Mouse (Mus musculus): Measurements from ENCODE around the gene Mslnl. TPM values are rescaled to one million over a fixed set of nuclear protein-coding genes. Genes with fewer than 3 reads are reported as not detected.
A peak's percentile ranks its signal among the peaks of the same experiment; 100 is the strongest.

Mslnl gene
- polyA plus RNA-seq, 1 experiment from 2014 or later, result not detected

GRCm38 (mm10) chr17:25715627-25716026, 20.2 kb upstream of the Mslnl start:
- H3K27ac ChIP-seq (replicated peaks in 1 of 2; ENCODE audit: control insufficient read depth in 1 of 2, insufficient read depth in 1 of 2, low read depth in 2 of 2, low read length in 2 of 2), result no peak overlapping the region
- WGBS, result 34% methylated on average over 3 of the region's 3 CpGs
- H3K4me3 ChIP-seq (ENCODE audit: control insufficient read depth in 1 of 2, insufficient read depth in 1 of 2, low read depth in 1 of 2, low read length in 2 of 2), result no peak overlapping the region
- peaks cover 13% of the 10 kb centered on the region for H3K36me3 ChIP-seq (ENCODE audit: control insufficient read depth, insufficient read depth, low read length)
- no peak overlapping the region for H3K9ac ChIP-seq (ENCODE audit: low read length)
- H3K9me3 ChIP-seq (ENCODE audit: control insufficient read depth, low read length), result no peaks in the 10 kb centered on the region
- ATAC-seq (ENCODE audit: insufficient number of reproducible peaks, insufficient read depth, low FRiP score, low read depth), result no peak
- peaks cover 21% of the 10 kb centered on the region for H3K27me3 ChIP-seq (ENCODE audit: control insufficient read depth, insufficient read depth, low read length)
- H3K4me2 ChIP-seq (ENCODE audit: low read length), result no peak overlapping the region
- H3K4me1 ChIP-seq (ENCODE audit: control insufficient read depth in 2 of 2, insufficient read depth in 2 of 2, low read length in 2 of 2), result peaks cover 4 to 8% of the 10 kb centered on the region in 2 experiments; a peak in 1 of 4 replicates

- peaks cover 18% of the 10 kb centered on the region for H3K36me3 ChIP-seq (ENCODE audit: control insufficient read depth, insufficient read depth, low read length)
- no peaks in the 10 kb centered on the region for H3K9me3 ChIP-seq (ENCODE audit: control insufficient read depth, low read length)
- H3K4me2 ChIP-seq (ENCODE audit: low read length), result no peak overlapping the region
- 4% methylated on average over 6 of the region's 6 CpGs for WGBS
- H3K4me1 ChIP-seq (ENCODE audit: control insufficient read depth in 2 of 2, insufficient read depth in 2 of 2, low read length in 2 of 2), result peaks cover 4 to 8% of the 10 kb centered on the region in 2 experiments; a peak in 1 of 4 replicates
- H3K4me3 ChIP-seq (ENCODE audit: control insufficient read depth in 1 of 2, insufficient read depth in 1 of 2, low read depth in 1 of 2, low read length in 2 of 2), result no peak overlapping the region
- no peak overlapping the region for H3K27ac ChIP-seq (replicated peaks in 1 of 2; ENCODE audit: control insufficient read depth in 1 of 2, insufficient read depth in 1 of 2, low read depth in 2 of 2, low read length in 2 of 2)
- ATAC-seq (ENCODE audit: insufficient number of reproducible peaks, insufficient read depth, low FRiP score, low read depth), result no peak
- H3K27me3 ChIP-seq (ENCODE audit: control insufficient read depth, insufficient read depth, low read length), result peaks cover 21% of the 10 kb centered on the region
- H3K9ac ChIP-seq (ENCODE audit: low read length), result no peak overlapping the region
Measured at GRCm38 (mm10) chr17:25716130-25716529, 19.7 kb upstream of the Mslnl start.

DNA sequence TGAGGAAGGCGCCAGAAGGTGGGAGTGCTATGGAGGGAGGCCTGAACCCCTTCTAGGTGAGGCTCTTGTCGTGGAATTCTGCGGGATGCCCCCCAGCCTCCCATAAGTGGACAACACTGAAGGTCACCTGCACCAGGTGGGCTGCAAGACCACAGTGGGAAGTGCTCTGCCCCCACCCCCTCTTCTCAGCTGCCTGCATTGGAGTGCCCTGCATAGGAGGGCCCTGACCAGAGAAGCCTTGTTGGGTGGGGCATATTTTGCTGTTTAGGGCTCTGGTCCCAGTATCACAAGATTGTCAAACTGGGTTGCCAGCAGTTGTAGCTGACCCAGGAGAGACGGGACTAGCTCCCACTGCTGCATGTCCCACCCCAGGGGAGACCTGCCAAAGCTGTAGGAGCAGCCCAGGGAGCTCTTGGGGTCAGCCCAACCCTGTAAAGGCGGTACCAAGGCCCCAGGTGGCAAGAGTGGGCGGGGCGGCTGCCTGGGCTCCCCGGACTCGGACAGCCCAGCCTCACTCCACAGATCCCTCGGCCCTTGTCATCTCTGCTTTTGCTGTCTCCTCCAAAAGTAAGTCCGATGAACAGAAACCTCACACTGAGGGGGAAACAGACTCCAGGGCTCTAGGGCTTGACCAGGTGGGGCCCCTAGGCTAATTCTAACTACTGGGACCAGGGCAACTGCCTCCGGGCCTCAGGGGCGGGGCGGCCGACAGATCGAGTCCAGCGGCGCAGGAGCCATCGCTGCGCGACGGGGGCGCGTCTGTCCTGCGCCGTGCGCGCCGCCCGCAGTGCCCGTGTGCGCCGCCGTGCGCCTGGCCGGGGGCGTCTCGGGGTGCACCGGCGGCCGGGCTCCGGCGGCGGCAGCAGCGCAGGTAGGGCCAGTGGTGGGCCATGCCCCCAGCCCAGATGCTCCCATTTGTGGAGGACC, 18.9 kb upstream of the Mslnl start, which contains the start of gene Gng13:
Gene Gng13, plus strand, starts transcription at position 461 of the 927 bp plus-strand sequence.
- under 1% methylated on average over 45 of the region's 45 CpGs for WGBS
- Histone ChIP-seq H3K27ac (replicated peaks in 1 of 2; ENCODE audit: control insufficient read depth in 1 of 2, insufficient read depth in 1 of 2, low read depth in 2 of 2, low read length in 2 of 2) (no peak within 1 kb of the TSS), H3K9me3 (ENCODE audit: control insufficient read depth, low read length) (no peaks in the 10 kb centered on the region)

DNA sequence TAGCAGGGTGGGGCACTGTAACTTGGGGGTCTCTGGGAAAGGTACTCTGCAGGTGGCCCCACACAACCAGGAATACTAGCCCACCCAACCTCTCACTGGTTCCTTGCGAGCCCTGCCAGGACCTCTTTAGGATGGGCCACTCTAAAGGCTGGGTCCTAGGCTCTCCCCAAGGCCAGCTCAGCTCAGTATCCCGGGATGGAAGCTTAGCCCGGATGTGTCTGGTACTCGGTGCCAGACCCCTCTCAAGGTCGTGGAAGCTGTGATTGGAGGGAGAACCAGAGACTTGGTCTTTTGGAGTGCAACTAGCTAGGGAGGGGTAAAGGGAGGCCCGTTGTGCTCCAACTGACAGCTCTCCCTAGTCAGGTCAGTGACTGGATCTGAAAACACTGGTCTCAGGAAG, 18.2 kb upstream of the Mslnl start:
- peaks cover 21% of the 10 kb centered on the region for H3K27me3 ChIP-seq (ENCODE audit: control insufficient read depth, insufficient read depth, low read length)
- H3K4me1 ChIP-seq (ENCODE audit: control insufficient read depth in 2 of 2, insufficient read depth in 2 of 2, low read length in 2 of 2), result peaks cover 4 to 8% of the 10 kb centered on the region in 2 experiments; a peak in 1 of 4 replicates
- no peak overlapping the region for H3K27ac ChIP-seq (replicated peaks in 1 of 2; ENCODE audit: control insufficient read depth in 1 of 2, insufficient read depth in 1 of 2, low read depth in 2 of 2, low read length in 2 of 2)
- peaks cover 29% of the 10 kb centered on the region for H3K36me3 ChIP-seq (ENCODE audit: control insufficient read depth, insufficient read depth, low read length)
- H3K9ac ChIP-seq (ENCODE audit: low read length), result peak overlapping the region; percentile 65
- no peaks in the 10 kb centered on the region for H3K9me3 ChIP-seq (ENCODE audit: control insufficient read depth, low read length)
- ATAC-seq (ENCODE audit: insufficient number of reproducible peaks, insufficient read depth, low FRiP score, low read depth), result no peak
- peak overlapping the region; percentile 85 for H3K4me2 ChIP-seq (ENCODE audit: low read length)
- H3K4me3 ChIP-seq (ENCODE audit: control insufficient read depth in 1 of 2, insufficient read depth in 1 of 2, low read depth in 1 of 2, low read length in 2 of 2), result peak overlapping the region; percentile 44
- WGBS, result 13% methylated on average over 6 of the region's 6 CpGs

More for the DNA sequence above, 18.9 kb upstream of the Mslnl start, which contains the start of gene Gng13:
- Histone ChIP-seq H3K4me2 (ENCODE audit: low read length) (peak within 1 kb of the TSS; percentile 85), H3K9ac (ENCODE audit: low read length) (peak within 1 kb of the TSS; percentile 65), H3K4me1 (ENCODE audit: control insufficient read depth in 2 of 2, insufficient read depth in 2 of 2, low read length in 2 of 2) (peaks cover 4 to 8% of the 10 kb centered on the region in 2 experiments; a peak in 1 of 4 replicates), H3K4me3 (ENCODE audit: control insufficient read depth in 1 of 2, insufficient read depth in 1 of 2, low read depth in 1 of 2, low read length in 2 of 2) (peak within 1 kb of the TSS; percentile 44), H3K36me3 (ENCODE audit: control insufficient read depth, insufficient read depth, low read length) (peaks cover 23% of the 10 kb centered on the region), H3K27me3 (ENCODE audit: control insufficient read depth, insufficient read depth, low read length) (peaks cover 21% of the 10 kb centered on the region)
- no peak for ATAC-seq (ENCODE audit: insufficient number of reproducible peaks, insufficient read depth, low FRiP score, low read depth)

GRCm38 (mm10) chr17:25721476-25721875, 14.4 kb upstream of the Mslnl start:
- Histone ChIP-seq H3K9ac (ENCODE audit: low read length) (no peak overlapping the region), H3K36me3 (ENCODE audit: control insufficient read depth, insufficient read depth, low read length) (peaks cover 38% of the 10 kb centered on the region), H3K27ac (replicated peaks in 1 of 2; ENCODE audit: control insufficient read depth in 1 of 2, insufficient read depth in 1 of 2, low read depth in 2 of 2, low read length in 2 of 2) (no peak overlapping the region), H3K27me3 (ENCODE audit: control insufficient read depth, insufficient read depth, low read length) (peaks cover 21% of the 10 kb centered on the region), H3K4me1 (ENCODE audit: control insufficient read depth in 2 of 2, insufficient read depth in 2 of 2, low read length in 2 of 2) (peaks cover 4 to 9% of the 10 kb centered on the region in 2 experiments; a peak in 2 of 4 replicates), H3K4me3 (ENCODE audit: control insufficient read depth in 1 of 2, insufficient read depth in 1 of 2, low read depth in 1 of 2, low read length in 2 of 2) (no peak overlapping the region), H3K9me3 (ENCODE audit: control insufficient read depth, low read length) (no peaks in the 10 kb centered on the region), H3K4me2 (ENCODE audit: low read length) (no peak overlapping the region)
- no peak for ATAC-seq (ENCODE audit: insufficient number of reproducible peaks, insufficient read depth, low FRiP score, low read depth)
- 88% methylated on average over 5 of the region's 5 CpGs for WGBS

- Histone ChIP-seq H3K9me3 (ENCODE audit: control insufficient read depth, low read length) (no peaks in the 10 kb centered on the region), H3K4me3 (ENCODE audit: control insufficient read depth in 1 of 2, insufficient read depth in 1 of 2, low read depth in 1 of 2, low read length in 2 of 2) (no peak overlapping the region), H3K4me1 (ENCODE audit: control insufficient read depth in 2 of 2, insufficient read depth in 2 of 2, low read length in 2 of 2) (peaks cover 8 to 13% of the 10 kb centered on the region in 2 experiments; a peak in 3 of 4 replicates), H3K4me2 (ENCODE audit: low read length) (no peak overlapping the region), H3K36me3 (ENCODE audit: control insufficient read depth, insufficient read depth, low read length) (peaks cover 38% of the 10 kb centered on the region), H3K9ac (ENCODE audit: low read length) (no peak overlapping the region), H3K27ac (replicated peaks in 1 of 2; ENCODE audit: control insufficient read depth in 1 of 2, insufficient read depth in 1 of 2, low read depth in 2 of 2, low read length in 2 of 2) (no peak overlapping the region), H3K27me3 (ENCODE audit: control insufficient read depth, insufficient read depth, low read length) (peaks cover 4% of the 10 kb centered on the region)
- WGBS, result 95% methylated on average over 19 of the region's 19 CpGs
- no peak for ATAC-seq (ENCODE audit: insufficient number of reproducible peaks, insufficient read depth, low FRiP score, low read depth)
Measured at GRCm38 (mm10) chr17:25723470-25723869, 12.4 kb upstream of the Mslnl start.

DNA sequence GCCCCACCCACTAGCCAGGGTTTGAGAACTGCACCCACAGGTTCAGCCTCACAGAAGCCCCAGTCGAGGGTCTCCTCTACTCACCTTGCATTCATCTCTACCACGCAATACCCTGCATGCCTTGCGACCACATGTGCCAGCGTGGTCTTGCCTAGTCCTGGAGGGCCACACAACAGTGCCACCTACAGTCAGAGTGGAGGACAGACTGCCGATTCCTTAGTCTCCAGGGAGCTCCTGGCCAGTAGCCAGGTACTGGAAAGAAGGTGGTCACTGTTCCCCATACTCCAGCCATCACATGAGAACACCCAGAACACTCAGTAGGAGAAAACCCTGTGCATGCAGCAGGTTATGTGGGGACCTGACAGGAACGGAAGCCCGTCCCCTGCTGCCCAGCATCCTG, 11.9 kb upstream of the Mslnl start:
- no peaks in the 10 kb centered on the region for H3K9me3 ChIP-seq (ENCODE audit: control insufficient read depth, low read length)
- no peak overlapping the region for H3K9ac ChIP-seq (ENCODE audit: low read length)
- H3K4me2 ChIP-seq (ENCODE audit: low read length), result no peak overlapping the region
- H3K27me3 ChIP-seq (ENCODE audit: control insufficient read depth, insufficient read depth, low read length), result 0 out of 2 replicates have a peak, but pooled peaks cover under 1% of the 10 kb centered on the region
- no peak for ATAC-seq (ENCODE audit: insufficient number of reproducible peaks, insufficient read depth, low FRiP score, low read depth)
- WGBS, result 69% methylated on average over 7 of the region's 7 CpGs
- H3K4me1 ChIP-seq (ENCODE audit: control insufficient read depth in 2 of 2, insufficient read depth in 2 of 2, low read length in 2 of 2), result peaks cover 8 to 16% of the 10 kb centered on the region in 2 experiments; a peak in 3 of 4 replicates
- peaks cover 43% of the 10 kb centered on the region for H3K36me3 ChIP-seq (ENCODE audit: control insufficient read depth, insufficient read depth, low read length)
- no peak overlapping the region for H3K4me3 ChIP-seq (ENCODE audit: control insufficient read depth in 1 of 2, insufficient read depth in 1 of 2, low read depth in 1 of 2, low read length in 2 of 2)
- H3K27ac ChIP-seq (replicated peaks in 1 of 2; ENCODE audit: control insufficient read depth in 1 of 2, insufficient read depth in 1 of 2, low read depth in 2 of 2, low read length in 2 of 2), result no peak overlapping the region
